Mouse (Mus musculus) kidney, adult 2 months (tissue): ENCODE measurements around the gene Acbd6.

Experiments used
- CTCF ChIP-seq: fragments of 200-500 bp; conservative IDR thresholded peaks from 2 replicates; pipeline ENCODE4 v1.5.1; 2011; ENCODE audit warnings: low read depth, mild to moderate bottlenecking, control low read depth, low read length, moderate library complexity, mixed read lengths; ENCODE audit not compliant: insufficient read depth, insufficient read length
- POLR2A ChIP-seq: fragments of 200-500 bp; IDR thresholded peaks from one replicate; pipeline ENCODE4 v1.6.1; 2011; ENCODE audit warnings: low read depth, low read length, control low read depth

- no peak for TF ChIP-seq CTCF
- no peak for TF ChIP-seq POLR2A
These were observed 37.6 kb upstream of the Acbd6 start for GRCm38 (mm10) chr1:155520285-155520684.
